Mouse (Mus musculus): ENCODE results near the gene Atad1. TPM values are rescaled to one million over a fixed set of nuclear protein-coding genes. Genes with fewer than 3 reads are reported as not detected.

Gene Atad1
- polyA plus RNA-seq, 1 experiment from 2014 or later = 99.3 TPM

DNA sequence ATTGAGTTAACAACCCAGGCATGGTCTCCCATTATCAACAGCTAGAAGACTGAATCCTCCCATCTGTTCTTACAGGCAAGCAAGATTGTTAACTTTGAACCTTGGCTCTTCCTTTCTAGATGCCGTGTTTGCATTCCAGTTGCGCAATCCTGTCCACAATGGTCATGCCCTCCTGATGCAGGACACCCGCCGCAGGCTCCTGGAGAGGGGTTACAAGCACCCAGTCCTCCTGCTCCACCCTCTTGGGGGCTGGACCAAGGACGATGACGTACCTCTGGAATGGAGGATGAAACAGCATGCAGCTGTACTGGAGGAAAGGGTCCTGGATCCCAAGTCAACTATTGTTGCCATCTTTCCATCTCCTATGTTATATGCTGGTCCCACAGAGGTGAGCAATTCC, 76.7 kb downstream of the Atad1 start:
- 0 out of 2 replicates have a peak, but pooled peaks cover 6% of the 10 kb centered on the region for H3K36me3 ChIP-seq
- H3K27me3 ChIP-seq = no peaks in the 10 kb centered on the region
- H3K9me3 ChIP-seq = no peaks in the 10 kb centered on the region
- H3K27ac ChIP-seq (replicated peaks) = no peak overlapping the region
- no peak overlapping the region for H3K4me2 ChIP-seq (replicated peaks)
- WGBS = 92% methylated on average over 6 of the region's 6 CpGs
- ATAC-seq (ENCODE audit: low FRiP score, low read depth) = no peak
- no peaks in the 10 kb centered on the region for H3K4me1 ChIP-seq
- H3K4me3 ChIP-seq = no peak overlapping the region
- H3K9ac ChIP-seq (replicated peaks) = no peak overlapping the region

- H3K9ac ChIP-seq (replicated peaks) = no peak overlapping the region
- 0 out of 2 replicates have a peak, but pooled peaks cover 6% of the 10 kb centered on the region for H3K36me3 ChIP-seq
- no peak for ATAC-seq (ENCODE audit: low FRiP score, low read depth)
- H3K9me3 ChIP-seq = no peaks in the 10 kb centered on the region
- no peaks in the 10 kb centered on the region for H3K4me1 ChIP-seq
- H3K4me2 ChIP-seq (replicated peaks) = no peak overlapping the region
- 78% methylated on average over 5 of the region's 5 CpGs for WGBS
- H3K27me3 ChIP-seq = no peaks in the 10 kb centered on the region
- no peak overlapping the region for H3K27ac ChIP-seq (replicated peaks)
- no peak overlapping the region for H3K4me3 ChIP-seq
Measured at GRCm38 (mm10) chr19:32659346-32659745, 80.2 kb downstream of the Atad1 start.

DNA sequence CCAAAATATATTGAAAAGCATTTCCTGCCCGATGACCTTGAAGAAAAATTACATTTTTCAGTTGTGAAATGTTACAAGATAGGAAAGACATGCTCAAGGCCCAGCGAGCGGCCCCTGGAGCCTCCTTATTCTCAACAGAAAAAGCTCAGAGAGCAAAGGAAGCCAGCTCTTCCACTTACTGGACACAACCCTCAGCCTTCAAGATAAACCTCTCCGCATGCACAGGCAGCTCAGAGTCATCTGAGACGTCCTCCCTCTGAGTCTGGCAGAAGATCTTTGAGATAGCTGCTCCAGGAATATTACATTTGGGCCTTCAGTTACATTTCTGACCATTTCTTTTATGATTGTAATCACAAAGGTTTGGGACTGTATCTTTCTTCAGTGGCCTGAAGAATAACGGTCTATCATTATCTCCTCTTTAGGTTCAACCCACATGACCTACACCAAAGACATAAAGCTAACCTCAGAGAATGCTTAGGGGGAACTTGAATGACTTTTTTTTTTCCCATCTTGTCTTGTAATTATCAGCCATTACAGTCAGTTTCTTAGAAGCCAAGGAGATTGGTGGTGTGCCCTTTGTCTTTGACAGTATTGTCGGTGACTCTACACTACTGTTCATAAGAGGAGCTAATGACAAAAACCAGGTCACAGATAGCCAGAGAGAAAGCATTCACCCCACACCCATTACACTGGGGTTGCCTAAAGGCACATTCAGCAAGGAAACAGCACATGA, 85.8 kb downstream of the Atad1 start:
- no peak overlapping the region for H3K9ac ChIP-seq (replicated peaks)
- 94% methylated on average over 7 of the region's 7 CpGs for WGBS
- H3K36me3 ChIP-seq = no peaks in the 10 kb centered on the region
- H3K9me3 ChIP-seq = no peaks in the 10 kb centered on the region
- no peaks in the 10 kb centered on the region for H3K4me1 ChIP-seq
- no peaks in the 10 kb centered on the region for H3K27me3 ChIP-seq
- H3K27ac ChIP-seq (replicated peaks) = no peak overlapping the region
- H3K4me3 ChIP-seq = no peak overlapping the region
- no peak for ATAC-seq (ENCODE audit: low FRiP score, low read depth)
- no peak overlapping the region for H3K4me2 ChIP-seq (replicated peaks)

DNA sequence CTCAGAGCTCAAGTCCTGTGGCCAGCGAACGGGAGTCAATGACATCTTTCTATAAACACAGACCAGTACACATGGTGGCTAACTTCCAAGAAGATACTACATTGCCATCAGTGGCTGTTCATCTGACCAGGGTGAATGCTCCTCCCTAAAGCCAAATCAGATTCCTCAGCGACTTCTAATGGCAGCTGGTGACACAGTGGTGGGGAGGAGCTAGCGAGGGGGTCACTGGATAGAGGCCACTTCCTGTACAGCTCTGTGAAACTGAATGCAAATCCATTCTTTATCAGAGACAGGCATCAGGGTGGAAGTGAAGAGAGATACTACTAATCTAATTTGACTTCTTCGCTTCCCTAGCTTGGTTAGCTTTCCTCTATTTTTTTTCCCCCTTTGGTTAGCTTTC, 86.5 kb downstream of the Atad1 start:
- peaks cover 5% of the 10 kb centered on the region for H3K4me1 ChIP-seq
- no peaks in the 10 kb centered on the region for H3K9me3 ChIP-seq
- no peaks in the 10 kb centered on the region for H3K27me3 ChIP-seq
- no peaks in the 10 kb centered on the region for H3K36me3 ChIP-seq
- WGBS = 86% methylated on average over 5 of the region's 5 CpGs
- H3K4me3 ChIP-seq = no peak overlapping the region
- H3K9ac ChIP-seq (replicated peaks) = no peak overlapping the region
- no peak overlapping the region for H3K4me2 ChIP-seq (replicated peaks)
- ATAC-seq (ENCODE audit: low FRiP score, low read depth) = no peak
- no peak overlapping the region for H3K27ac ChIP-seq (replicated peaks)

- no peaks in the 10 kb centered on the region for H3K9me3 ChIP-seq
- peaks cover 9% of the 10 kb centered on the region for H3K4me1 ChIP-seq
- no peak overlapping the region for H3K4me2 ChIP-seq (replicated peaks)
- H3K27ac ChIP-seq (replicated peaks) = no peak overlapping the region
- no peaks in the 10 kb centered on the region for H3K36me3 ChIP-seq
- ATAC-seq (ENCODE audit: low FRiP score, low read depth) = no peak
- H3K27me3 ChIP-seq = no peaks in the 10 kb centered on the region
- no peak overlapping the region for H3K9ac ChIP-seq (replicated peaks)
- no peak overlapping the region for H3K4me3 ChIP-seq
- WGBS = 84% methylated on average over 5 of the region's 5 CpGs
Measured at GRCm38 (mm10) chr19:32651046-32651445, 88.5 kb downstream of the Atad1 start.

DNA sequence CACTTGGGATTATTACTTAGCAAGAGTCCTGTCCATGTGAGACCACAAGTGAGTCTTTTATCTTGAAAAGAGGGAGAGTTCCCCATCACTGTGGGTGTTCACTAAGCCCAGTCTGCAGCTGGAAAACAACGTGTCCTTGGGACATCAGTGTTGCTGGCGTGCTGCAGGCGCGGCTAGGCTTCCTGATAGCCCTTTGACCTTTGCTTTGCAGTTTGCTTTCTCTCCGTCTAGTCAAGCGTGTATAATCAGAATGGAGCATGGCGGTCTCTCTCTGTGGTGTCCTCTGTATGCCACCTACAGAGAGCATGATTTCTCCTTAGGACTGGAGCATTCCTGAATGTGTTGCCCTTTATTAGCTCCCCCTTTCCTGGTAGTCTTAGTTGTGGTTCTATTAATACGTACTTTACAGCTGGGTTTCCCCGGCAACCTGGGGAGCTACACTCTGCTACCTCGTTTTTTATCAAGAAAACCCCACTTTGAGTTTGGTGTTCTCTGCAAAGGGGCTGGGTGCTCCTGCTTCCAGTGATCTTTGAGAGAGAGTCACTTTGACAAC, 91.5 kb downstream of the Atad1 start:
- H3K9me3 ChIP-seq = 0 out of 2 replicates have a peak, but pooled peaks cover 4% of the 10 kb centered on the region
- H3K27ac ChIP-seq (replicated peaks) = no peak overlapping the region; the same call in 1 of the 2 replicates
- peak overlapping the region; percentile 5; the same call in 1 of the 2 replicates for H3K4me2 ChIP-seq (replicated peaks)
- H3K4me3 ChIP-seq = no peak overlapping the region
- no peaks in the 10 kb centered on the region; the same call in 1 of the 2 replicates for H3K27me3 ChIP-seq
- no peaks in the 10 kb centered on the region for H3K36me3 ChIP-seq
- 9% methylated on average over 10 of the region's 10 CpGs for WGBS
- peak; percentile 56; the same call in 1 of the 2 replicates for ATAC-seq (ENCODE audit: low FRiP score, low read depth)
- peaks cover 9% of the 10 kb centered on the region for H3K4me1 ChIP-seq
- H3K9ac ChIP-seq (replicated peaks) = no peak overlapping the region

- Histone ChIP-seq H3K27me3 (no peaks in the 10 kb centered on the region; the same call in 1 of the 2 replicates), H3K4me1 (peaks cover 12% of the 10 kb centered on the region), H3K4me3 (no peak overlapping the region), H3K27ac (replicated peaks) (no peak overlapping the region), H3K4me2 (replicated peaks) (no peak overlapping the region), H3K36me3 (no peaks in the 10 kb centered on the region), H3K9me3 (0 out of 2 replicates have a peak, but pooled peaks cover 4% of the 10 kb centered on the region), H3K9ac (replicated peaks) (no peak overlapping the region)
- no peak for ATAC-seq (ENCODE audit: low FRiP score, low read depth)
- WGBS = 89% methylated on average over 3 of the region's 3 CpGs
Measured at GRCm38 (mm10) chr19:32646382-32646781, 93.2 kb downstream of the Atad1 start.

- 89% methylated on average over 7 of the region's 7 CpGs for WGBS
- no peak for ATAC-seq (ENCODE audit: low FRiP score, low read depth)
Measured at GRCm38 (mm10) chr19:32645939-32646338, 93.6 kb downstream of the Atad1 start.

DNA sequence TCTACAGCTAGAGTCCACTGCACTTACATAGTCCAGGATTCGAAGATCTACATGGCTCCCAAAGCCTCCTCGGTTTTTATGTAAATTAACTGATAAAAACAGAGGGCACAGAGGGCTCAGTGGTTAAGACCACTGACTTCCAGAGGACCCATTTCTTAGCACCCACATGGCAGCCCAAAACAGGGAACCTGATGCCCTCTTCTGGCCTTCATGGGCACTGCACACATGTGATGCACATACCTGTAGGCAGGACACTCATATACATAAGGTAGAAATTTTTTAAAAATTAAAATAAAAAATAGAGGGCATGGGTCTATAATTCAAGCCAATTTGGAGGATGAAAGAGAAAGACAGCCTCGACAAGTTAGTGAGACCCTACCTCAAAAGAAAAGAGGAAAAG, 95.9 kb downstream of the Atad1 start:
- Histone ChIP-seq H3K27me3 (no peaks in the 10 kb centered on the region; the same call in 1 of the 2 replicates), H3K4me2 (replicated peaks) (no peak overlapping the region), H3K4me1 (peaks cover 13% of the 10 kb centered on the region), H3K9ac (replicated peaks) (no peak overlapping the region), H3K4me3 (no peak overlapping the region), H3K36me3 (no peaks in the 10 kb centered on the region), H3K9me3 (0 out of 2 replicates have a peak, but pooled peaks cover 4% of the 10 kb centered on the region), H3K27ac (replicated peaks) (no peak overlapping the region)
- 91% methylated on average over 3 of the region's 3 CpGs for WGBS
- no peak for ATAC-seq (ENCODE audit: low FRiP score, low read depth)

More at GRCm38 (mm10) chr19:32645939-32646338, 93.6 kb downstream of the Atad1 start:
- Histone ChIP-seq H3K4me2 (replicated peaks) (no peak overlapping the region), H3K4me3 (no peak overlapping the region), H3K9me3 (0 out of 2 replicates have a peak, but pooled peaks cover 4% of the 10 kb centered on the region), H3K27me3 (no peaks in the 10 kb centered on the region; the same call in 1 of the 2 replicates), H3K4me1 (peaks cover 12% of the 10 kb centered on the region), H3K27ac (replicated peaks) (no peak overlapping the region), H3K9ac (replicated peaks) (no peak overlapping the region), H3K36me3 (no peaks in the 10 kb centered on the region)

GRCm38 (mm10) chr19:32641995-32642394, 97.6 kb downstream of the Atad1 start:
- ATAC-seq (ENCODE audit: low FRiP score, low read depth) = no peak
- Histone ChIP-seq H3K27ac (replicated peaks) (no peak overlapping the region), H3K36me3 (no peaks in the 10 kb centered on the region), H3K4me2 (replicated peaks) (no peak overlapping the region), H3K9me3 (0 out of 2 replicates have a peak, but pooled peaks cover 4% of the 10 kb centered on the region), H3K9ac (replicated peaks) (no peak overlapping the region), H3K4me1 (peaks cover 12% of the 10 kb centered on the region; the same call in 1 of the 2 replicates), H3K4me3 (no peak overlapping the region), H3K27me3 (no peaks in the 10 kb centered on the region; the same call in 1 of the 2 replicates)
- 29% methylated on average over 8 of the region's 8 CpGs for WGBS

DNA sequence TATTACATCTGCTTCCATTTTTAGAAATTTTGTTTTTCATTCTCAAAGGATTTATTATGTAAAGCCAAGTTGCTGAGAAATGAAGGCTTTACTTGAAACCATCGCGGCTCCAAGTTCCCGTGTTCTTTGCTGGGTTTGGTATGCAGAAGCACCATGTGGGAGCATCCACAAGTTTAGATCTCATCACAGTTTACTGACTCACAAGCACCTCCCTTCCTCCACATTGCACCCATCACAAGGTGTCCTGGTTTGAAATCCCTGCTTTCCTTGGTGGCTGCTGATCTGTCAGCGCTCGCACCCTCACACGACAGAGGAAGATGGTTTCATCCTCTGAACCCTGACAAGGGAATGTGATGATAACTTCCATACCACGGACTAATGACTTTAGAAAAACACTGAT, 98.1 kb downstream of the Atad1 start:
- no peak for ATAC-seq (ENCODE audit: low FRiP score, low read depth)
- H3K4me1 ChIP-seq = peaks cover 12% of the 10 kb centered on the region; the same call in 1 of the 2 replicates
- H3K27ac ChIP-seq (replicated peaks) = no peak overlapping the region
- 80% methylated on average over 7 of the region's 7 CpGs for WGBS
- no peaks in the 10 kb centered on the region for H3K36me3 ChIP-seq
- no peak overlapping the region for H3K9ac ChIP-seq (replicated peaks)
- no peak overlapping the region for H3K4me2 ChIP-seq (replicated peaks)
- no peaks in the 10 kb centered on the region; the same call in 1 of the 2 replicates for H3K27me3 ChIP-seq
- H3K4me3 ChIP-seq = no peak overlapping the region
- H3K9me3 ChIP-seq = 0 out of 2 replicates have a peak, but pooled peaks cover 4% of the 10 kb centered on the region

- H3K27me3 ChIP-seq = no peaks in the 10 kb centered on the region; the same call in 1 of the 2 replicates
- no peak overlapping the region for H3K4me3 ChIP-seq
- 0 out of 2 replicates have a peak, but pooled peaks cover under 1% of the 10 kb centered on the region for H3K9me3 ChIP-seq
- H3K4me1 ChIP-seq = peaks cover 12% of the 10 kb centered on the region; the same call in 1 of the 2 replicates
- H3K36me3 ChIP-seq = no peaks in the 10 kb centered on the region
- H3K9ac ChIP-seq (replicated peaks) = 0 out of 2 replicates have a peak overlapping the region, but pooled peaks have one; percentile 1
- 30% methylated on average over 13 of the region's 13 CpGs for WGBS
- H3K27ac ChIP-seq (replicated peaks) = no peak overlapping the region
- ATAC-seq (ENCODE audit: low FRiP score, low read depth) = no peak
- no peak overlapping the region; the same call in 1 of the 2 replicates for H3K4me2 ChIP-seq (replicated peaks)
Measured at GRCm38 (mm10) chr19:32638276-32638903, 101.2 kb downstream of the Atad1 start.
